Mouse (Mus musculus) urinary bladder, postnatal 4 days (tissue): ENCODE data around the gene Itm2b.

Experiments
- DNase-seq, 2 experiments: peaks; one replicate each; pipeline ENCODE4 v3.0.0; 2021 to 2022; ENCODE audit warnings: low spot score in 2 of 2

Itm2b gene

GRCm38 (mm10) chr14:73384913-73385719 is at the start of gene Itm2b:
Gene Itm2b, minus strand, starts transcription at chr14:73385289.
- DNase-seq, result peak; percentile 88 to 89

- no peak for DNase-seq
Measured at GRCm38 (mm10) chr14:73433487-73433886, 48.4 kb upstream of the Itm2b start.

GRCm38 (mm10) chr14:73430571-73430970 is 45.5 kb upstream of the Itm2b start:
- no peak for DNase-seq

GRCm38 (mm10) chr14:73425571-73426041 is 40.5 kb upstream of the Itm2b start:
- DNase-seq, result no peak

- DNase-seq, result no peak
Measured at GRCm38 (mm10) chr14:73424961-73425360, 39.9 kb upstream of the Itm2b start.

- DNase-seq, result no peak
Measured at GRCm38 (mm10) chr14:73423542-73423941, 38.5 kb upstream of the Itm2b start.

- DNase-seq, result no peak
Measured at GRCm38 (mm10) chr14:73422621-73423020, 37.5 kb upstream of the Itm2b start.

- DNase-seq, result no peak
Measured at GRCm38 (mm10) chr14:73421580-73421979, 36.5 kb upstream of the Itm2b start.

GRCm38 (mm10) chr14:73420138-73420745 is 35.2 kb upstream of the Itm2b start:
- no peak for DNase-seq

- no peak for DNase-seq
Measured at GRCm38 (mm10) chr14:73416511-73416910, 31.4 kb upstream of the Itm2b start.

GRCm38 (mm10) chr14:73415376-73416035 is 30.4 kb upstream of the Itm2b start:
- no peak for DNase-seq

- no peak for DNase-seq
Measured at GRCm38 (mm10) chr14:73411729-73412128, 26.6 kb upstream of the Itm2b start.

- DNase-seq, result no peak
Measured at GRCm38 (mm10) chr14:73410083-73410482, 25.0 kb upstream of the Itm2b start.

GRCm38 (mm10) chr14:73408223-73408845 is 23.2 kb upstream of the Itm2b start:
- DNase-seq, result no peak

- DNase-seq, result no peak
Measured at GRCm38 (mm10) chr14:73404016-73404415, 18.9 kb upstream of the Itm2b start.

- DNase-seq, result no peak
Measured at GRCm38 (mm10) chr14:73403351-73403750, 18.3 kb upstream of the Itm2b start.

- DNase-seq, result no peak
Measured at GRCm38 (mm10) chr14:73402296-73403035, 17.4 kb upstream of the Itm2b start.

GRCm38 (mm10) chr14:73401408-73401807 is 16.3 kb upstream of the Itm2b start:
- no peak for DNase-seq

- no peak for DNase-seq
Measured at GRCm38 (mm10) chr14:73399866-73400618, 15.0 kb upstream of the Itm2b start.

- DNase-seq, result no peak
Measured at GRCm38 (mm10) chr14:73398367-73398996, 13.4 kb upstream of the Itm2b start.
